Mouse (Mus musculus) megakaryocyte, embryonic 14.5 days (primary cell): ENCODE results near the gene Exoc7.

Experiments
- FLI1 ChIP-seq: IDR thresholded peaks from 2 replicates; pipeline ENCODE4 v1.6.1; 2012; ENCODE audit warnings: low read length, inconsistent platforms, mixed read lengths
- GATA1 ChIP-seq: IDR thresholded peaks from 3 replicates; pipeline ENCODE4 v1.6.1; 2012; ENCODE audit warnings: mixed read lengths, low read length, inconsistent platforms, borderline replicate concordance

DNA sequence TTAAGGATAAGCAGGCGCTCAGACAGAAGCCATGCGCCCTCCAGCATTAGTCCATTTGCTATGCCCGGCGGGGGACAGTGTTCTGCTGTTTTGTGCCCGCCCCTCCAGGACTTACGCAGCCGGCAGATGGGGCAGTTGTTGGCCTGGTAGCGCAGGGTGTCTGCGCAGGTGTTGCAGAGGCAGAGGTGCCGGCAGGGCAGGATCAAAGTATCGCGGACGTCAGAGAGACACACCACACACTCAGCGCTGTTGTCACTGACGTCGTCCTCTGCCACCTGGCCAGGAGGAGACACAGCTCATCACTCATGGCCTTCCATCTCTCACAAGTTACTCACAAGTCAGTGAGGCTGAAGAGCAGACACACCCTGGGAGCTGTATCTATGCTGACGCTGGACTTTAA lies 47.5 kb upstream of the Exoc7 start:
- no peak for TF ChIP-seq GATA1
- no peak for TF ChIP-seq FLI1
